Mouse (Mus musculus): Measurements from ENCODE around the gene Pde9a. TPM values are rescaled to one million over a fixed set of nuclear protein-coding genes. Genes with fewer than 3 reads are reported as not detected.
A peak's percentile ranks its signal among the peaks of the same experiment; 100 is the strongest.

Pde9a gene
- 40.4 and 43.9 TPM in 2 replicates for total RNA-seq (2014; rRNA removed)
- polyA plus RNA-seq (2015; fragmentation: Nextera tagmentation; extraction: Ambion mirVana): 35.5 and 43.6 TPM in 2 replicates

GRCm38 (mm10) chr17:31385671-31386665 lies at the start of gene Pde9a:
TSS of gene Pde9a (plus strand) at chr17:31386210.
- 2% methylated on average over 46 of the region's 56 CpGs for WGBS
- H3K27me3 ChIP-seq (ENCODE audit: insufficient read depth, low read length): no peaks in the 10 kb centered on the region
- no peak for TF ChIP-seq CTCF (IDR thresholded peaks at IDR 0.05; ENCODE audit: low read depth)
- no peaks in the 10 kb centered on the region for H3K9me3 ChIP-seq (ENCODE audit: low read length)
- DNase-seq: peak; percentile 87
- H3K4me3 ChIP-seq (ENCODE audit: low read depth, low read length): peak within 1 kb of the TSS; percentile 87
- H3K4me1 ChIP-seq (ENCODE audit: insufficient read depth): peaks cover 27% of the 10 kb centered on the region
- peak within 1 kb of the TSS; percentile 80 for H3K27ac ChIP-seq (ENCODE audit: low read depth, low read length)
- H3K9ac ChIP-seq: peak within 1 kb of the TSS; percentile 81
- peak; percentile 91 for ATAC-seq
- peak within 1 kb of the TSS; percentile 66 for H3K4me2 ChIP-seq (ENCODE audit: low read depth)
- H3K36me3 ChIP-seq (ENCODE audit: insufficient read depth): no peaks in the 10 kb centered on the region

GRCm38 (mm10) chr17:31339769-31340168 lies 46.2 kb upstream of the Pde9a start:
- H3K4me3 ChIP-seq (ENCODE audit: low read depth, low read length): no peak overlapping the region
- no peaks in the 10 kb centered on the region for H3K9me3 ChIP-seq (ENCODE audit: low read length)
- no peak overlapping the region for H3K9ac ChIP-seq
- no peak overlapping the region for H3K4me2 ChIP-seq (ENCODE audit: low read depth)
- H3K4me1 ChIP-seq (ENCODE audit: insufficient read depth): no peaks in the 10 kb centered on the region
- WGBS: 95% methylated on average over 2 of the region's 2 CpGs
- ATAC-seq: no peak
- H3K36me3 ChIP-seq (ENCODE audit: insufficient read depth): peaks cover 6% of the 10 kb centered on the region; the same call in 1 of the 2 replicates
- H3K27ac ChIP-seq (ENCODE audit: low read depth, low read length): no peak overlapping the region
- DNase-seq: no peak
- H3K27me3 ChIP-seq (ENCODE audit: insufficient read depth, low read length): no peaks in the 10 kb centered on the region
- no peak for TF ChIP-seq CTCF (IDR thresholded peaks at IDR 0.05; ENCODE audit: low read depth)

- Histone ChIP-seq H3K9ac (no peak overlapping the region), H3K4me2 (ENCODE audit: low read depth) (no peak overlapping the region), H3K27ac (ENCODE audit: low read depth, low read length) (no peak overlapping the region), H3K36me3 (ENCODE audit: insufficient read depth) (peaks cover 11% of the 10 kb centered on the region; the same call in 1 of the 2 replicates), H3K4me1 (ENCODE audit: insufficient read depth) (no peaks in the 10 kb centered on the region), H3K4me3 (ENCODE audit: low read depth, low read length) (no peak overlapping the region), H3K27me3 (ENCODE audit: insufficient read depth, low read length) (no peaks in the 10 kb centered on the region), H3K9me3 (ENCODE audit: low read length) (no peaks in the 10 kb centered on the region)
- WGBS: 63% methylated on average over 6 of the region's 6 CpGs
- TF ChIP-seq CTCF (IDR thresholded peaks at IDR 0.05; ENCODE audit: low read depth): no peak
- ATAC-seq: peak; percentile 50
- no peak for DNase-seq
Observed at GRCm38 (mm10) chr17:31342191-31342590, 43.8 kb upstream of the Pde9a start.

GRCm38 (mm10) chr17:31344172-31344801 lies 41.7 kb upstream of the Pde9a start:
- Histone ChIP-seq H3K27ac (ENCODE audit: low read depth, low read length) (no peak overlapping the region), H3K9ac (no peak overlapping the region), H3K27me3 (ENCODE audit: insufficient read depth, low read length) (no peaks in the 10 kb centered on the region), H3K9me3 (ENCODE audit: low read length) (no peaks in the 10 kb centered on the region), H3K4me1 (ENCODE audit: insufficient read depth) (no peaks in the 10 kb centered on the region), H3K4me3 (ENCODE audit: low read depth, low read length) (no peak overlapping the region), H3K4me2 (ENCODE audit: low read depth) (no peak overlapping the region), H3K36me3 (ENCODE audit: insufficient read depth) (peaks cover 11% of the 10 kb centered on the region; the same call in 1 of the 2 replicates)
- no peak for DNase-seq
- ATAC-seq: peak; percentile 42
- peak; percentile 72 for TF ChIP-seq CTCF (IDR thresholded peaks at IDR 0.05; ENCODE audit: low read depth)
- WGBS: 40% methylated on average over 5 of the region's 5 CpGs

GRCm38 (mm10) chr17:31344816-31345215 lies 41.2 kb upstream of the Pde9a start:
- Histone ChIP-seq H3K36me3 (ENCODE audit: insufficient read depth) (peaks cover 14% of the 10 kb centered on the region; the same call in 1 of the 2 replicates), H3K4me1 (ENCODE audit: insufficient read depth) (no peaks in the 10 kb centered on the region), H3K27ac (ENCODE audit: low read depth, low read length) (no peak overlapping the region), H3K9me3 (ENCODE audit: low read length) (no peaks in the 10 kb centered on the region), H3K27me3 (ENCODE audit: insufficient read depth, low read length) (no peaks in the 10 kb centered on the region), H3K9ac (no peak overlapping the region), H3K4me2 (ENCODE audit: low read depth) (no peak overlapping the region), H3K4me3 (ENCODE audit: low read depth, low read length) (no peak overlapping the region)
- ATAC-seq: no peak
- no peak for DNase-seq
- TF ChIP-seq CTCF (IDR thresholded peaks at IDR 0.05; ENCODE audit: low read depth): no peak
- 91% methylated on average over 3 of the region's 3 CpGs for WGBS

- H3K4me3 ChIP-seq (ENCODE audit: low read depth, low read length): no peak overlapping the region
- DNase-seq: no peak
- no peaks in the 10 kb centered on the region for H3K4me1 ChIP-seq (ENCODE audit: insufficient read depth)
- H3K9me3 ChIP-seq (ENCODE audit: low read length): no peaks in the 10 kb centered on the region
- no peaks in the 10 kb centered on the region for H3K27me3 ChIP-seq (ENCODE audit: insufficient read depth, low read length)
- TF ChIP-seq CTCF (IDR thresholded peaks at IDR 0.05; ENCODE audit: low read depth): no peak
- WGBS: 66% methylated on average over 5 of the region's 5 CpGs
- H3K9ac ChIP-seq: no peak overlapping the region
- no peak for ATAC-seq
- peaks cover 13% of the 10 kb centered on the region; the same call in 1 of the 2 replicates for H3K36me3 ChIP-seq (ENCODE audit: insufficient read depth)
- no peak overlapping the region for H3K27ac ChIP-seq (ENCODE audit: low read depth, low read length)
- no peak overlapping the region for H3K4me2 ChIP-seq (ENCODE audit: low read depth)
Observed at GRCm38 (mm10) chr17:31348129-31348528, 37.9 kb upstream of the Pde9a start.
